Mouse (Mus musculus): ENCODE results near the gene Kirrel3. TPM values are rescaled to one million over a fixed set of nuclear protein-coding genes. Genes with fewer than 3 reads are reported as not detected.
A peak's percentile ranks its signal among the peaks of the same experiment; 100 is the strongest.

Kirrel3 gene
- total RNA-seq, 2 experiments from 2014 or later, result 0.47 to 0.51 TPM

DNA sequence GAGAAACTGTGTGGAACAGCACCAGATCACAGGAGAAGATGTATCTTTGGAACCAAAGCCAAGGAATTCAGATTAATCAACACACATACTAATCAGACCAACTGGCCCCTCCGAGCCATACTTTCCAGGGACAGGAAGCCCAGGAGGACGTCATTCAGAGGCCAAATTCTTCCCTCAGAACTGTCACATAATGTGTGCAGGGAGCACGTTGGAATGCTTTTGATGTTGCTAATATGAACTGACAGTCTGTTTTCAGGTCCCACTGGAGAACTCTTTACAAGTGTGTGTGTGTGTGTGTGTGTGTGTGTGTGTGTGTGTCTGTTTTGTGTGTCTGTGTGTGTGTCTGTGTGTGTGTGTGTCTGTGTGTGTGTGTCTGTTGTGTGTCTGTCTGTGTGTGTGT is 345.0 kb downstream of the Kirrel3 start:
- no peak for DNase-seq

DNA sequence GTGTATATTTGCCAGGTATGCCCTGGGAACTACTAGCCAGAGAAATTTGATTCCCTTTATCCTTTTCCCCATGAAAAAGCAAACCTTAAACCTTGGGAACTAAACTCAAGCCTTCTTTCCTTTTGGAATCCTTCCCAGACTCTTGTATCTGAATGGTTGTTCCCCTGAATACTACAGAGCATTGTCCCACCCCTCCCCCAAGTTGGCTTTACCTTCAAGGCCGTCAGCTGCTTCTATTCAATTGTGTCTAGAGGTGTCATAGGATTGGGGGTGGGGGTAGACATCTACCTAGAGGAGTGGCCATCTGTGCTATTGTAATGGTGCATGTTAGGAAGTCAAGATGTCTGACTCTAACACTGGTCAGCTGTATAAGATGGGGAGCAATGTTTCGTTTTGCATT is 351.1 kb downstream of the Kirrel3 start:
- no peak for DNase-seq

DNA sequence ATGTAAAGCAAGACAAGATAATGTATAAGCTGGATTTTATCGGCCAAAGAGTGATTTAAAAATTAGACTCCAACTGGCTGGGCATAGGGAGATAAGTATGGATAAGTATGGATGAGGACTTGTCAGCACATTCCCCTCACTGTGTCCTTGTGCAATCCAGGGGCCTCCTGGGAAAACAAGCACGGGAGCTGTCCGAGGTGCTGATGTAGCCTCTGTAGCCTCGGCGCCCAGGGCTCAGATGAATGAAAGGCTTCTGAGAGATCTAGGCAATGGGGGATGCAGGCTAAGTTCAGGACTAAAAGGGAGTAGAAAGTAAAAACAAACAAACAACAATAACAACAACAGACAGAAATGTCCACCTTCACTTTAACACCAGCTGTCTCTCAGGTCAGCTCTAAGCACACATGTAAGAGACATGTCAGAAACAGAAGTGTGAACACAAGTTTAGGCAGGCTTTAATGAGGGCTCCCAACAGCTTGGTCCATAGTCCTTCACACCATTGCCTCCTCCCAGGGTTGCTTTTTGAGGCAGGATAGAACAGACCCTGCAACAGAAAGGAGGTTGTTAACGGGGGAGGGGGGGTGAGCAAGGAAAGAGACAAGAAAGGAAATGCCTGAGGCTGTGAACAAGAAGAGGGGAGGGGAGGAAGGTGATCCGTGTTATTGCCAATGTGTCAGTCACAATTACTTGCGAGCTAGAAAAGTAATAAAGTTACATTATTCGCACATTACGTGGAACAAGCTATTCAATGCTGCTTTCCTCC is 352.2 kb downstream of the Kirrel3 start:
- DNase-seq, result peak; percentile 3 to 25

DNA sequence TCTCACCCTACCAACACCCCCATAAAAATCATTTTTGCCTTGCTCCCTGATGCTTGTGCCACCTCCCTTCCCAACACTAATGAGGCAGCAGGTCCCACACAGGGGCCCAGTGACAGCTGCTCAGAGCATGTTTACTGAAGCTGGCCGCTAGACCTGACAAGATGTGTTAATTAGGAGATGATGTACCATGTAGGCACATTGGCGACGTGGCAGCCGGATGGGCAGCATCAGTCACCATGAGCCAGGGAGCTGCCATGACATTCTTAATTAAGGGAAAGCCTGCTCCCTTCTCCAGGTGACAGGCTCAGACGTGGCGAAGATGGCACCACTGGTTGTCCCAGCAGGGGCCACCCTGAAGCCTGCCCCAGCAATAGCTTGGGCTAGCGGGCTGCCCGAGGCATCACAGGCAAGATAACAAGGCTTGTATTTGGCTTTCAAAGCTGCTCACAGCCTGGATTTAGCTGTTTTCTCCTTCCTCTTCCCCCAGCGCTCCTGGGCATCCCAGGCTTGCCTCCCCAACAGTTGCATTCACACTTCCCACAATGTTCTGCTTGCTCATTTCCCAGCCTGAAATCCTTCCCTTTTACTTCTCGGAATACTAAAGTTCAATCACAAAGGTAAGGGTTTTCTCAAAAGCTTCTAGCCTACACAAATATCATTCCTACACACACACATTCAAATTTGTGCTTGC is 357.7 kb downstream of the Kirrel3 start:
- no peak for DNase-seq

DNA sequence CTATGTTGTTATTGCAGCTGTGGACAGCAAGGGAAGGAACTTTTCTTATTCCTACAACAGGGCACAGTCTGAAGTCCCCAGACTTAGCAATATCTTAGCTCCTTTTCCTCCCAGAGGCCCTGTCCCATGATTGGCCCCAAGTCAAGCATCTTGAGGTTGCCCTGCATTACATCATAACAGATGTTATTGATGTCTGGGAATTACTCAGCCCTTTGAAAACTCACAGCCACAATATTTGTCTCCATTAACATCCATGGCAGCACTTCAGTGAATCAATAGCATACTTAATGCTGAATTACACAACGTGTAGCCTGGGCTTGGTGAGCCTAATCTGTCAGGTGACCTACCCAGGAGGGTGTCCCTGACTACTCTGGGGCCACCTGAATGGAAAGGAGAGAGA is 360.7 kb downstream of the Kirrel3 start:
- DNase-seq, result no peak

DNA sequence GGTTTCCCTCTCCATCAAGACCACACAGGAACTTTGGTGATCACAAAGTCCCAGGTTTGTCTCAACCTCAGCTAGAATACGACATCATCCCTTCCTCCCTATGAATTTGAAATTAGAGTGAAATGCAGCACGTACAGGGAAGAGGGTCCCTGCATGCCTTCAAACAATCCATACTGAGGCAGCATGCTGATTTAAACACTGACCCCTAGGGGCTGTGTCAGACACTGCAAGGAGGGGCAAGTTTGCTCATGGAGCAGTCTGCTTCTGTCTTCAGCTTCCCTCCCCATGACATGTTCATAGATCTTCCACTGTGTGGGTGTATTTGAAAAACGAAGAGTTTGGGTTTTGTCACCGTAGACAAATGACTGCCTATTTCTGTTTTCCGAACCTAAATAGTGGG is 362.0 kb downstream of the Kirrel3 start:
- DNase-seq, result peak in 1 of 2 experiments; percentile 41

DNA sequence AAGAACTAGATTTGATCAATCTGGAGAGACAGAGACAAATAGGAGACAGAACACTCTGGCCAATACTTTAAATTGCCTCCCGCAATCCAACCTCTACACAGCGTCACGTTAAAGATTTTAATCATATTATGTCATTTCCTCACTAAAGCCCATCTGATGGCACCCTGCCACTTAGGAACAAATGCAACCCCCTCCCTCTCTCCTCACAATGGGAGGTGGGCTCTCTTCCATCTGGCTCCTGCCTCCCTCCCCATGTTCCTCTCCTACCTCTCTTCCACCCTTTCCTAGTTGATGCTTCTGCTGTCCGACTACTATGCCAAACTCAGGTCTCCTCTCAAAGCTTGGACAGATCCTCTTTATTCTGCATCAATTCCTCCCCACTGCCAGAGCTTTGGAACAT is 365.4 kb downstream of the Kirrel3 start:
- DNase-seq, result no peak

DNA sequence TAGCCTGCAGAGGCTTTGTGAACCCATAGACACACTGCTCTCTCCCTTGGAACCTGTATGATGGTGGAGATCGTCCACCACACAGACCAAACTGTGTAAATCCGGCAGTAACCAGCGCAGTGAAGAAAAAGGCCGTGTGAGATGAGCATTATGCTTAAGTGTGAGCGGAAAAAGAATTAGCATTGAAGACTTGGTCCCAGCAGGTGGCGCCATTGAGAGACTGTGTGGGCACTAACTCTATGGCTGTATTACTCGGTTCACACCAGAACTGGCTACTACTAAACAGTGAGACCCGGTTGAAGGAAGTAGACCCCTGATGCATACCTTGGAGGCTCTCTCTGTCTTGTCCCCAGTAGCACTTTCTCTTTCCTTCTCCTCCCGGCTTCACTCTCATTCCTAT is 371.9 kb downstream of the Kirrel3 start:
- DNase-seq, result peak in 1 of 2 experiments; percentile 7

DNA sequence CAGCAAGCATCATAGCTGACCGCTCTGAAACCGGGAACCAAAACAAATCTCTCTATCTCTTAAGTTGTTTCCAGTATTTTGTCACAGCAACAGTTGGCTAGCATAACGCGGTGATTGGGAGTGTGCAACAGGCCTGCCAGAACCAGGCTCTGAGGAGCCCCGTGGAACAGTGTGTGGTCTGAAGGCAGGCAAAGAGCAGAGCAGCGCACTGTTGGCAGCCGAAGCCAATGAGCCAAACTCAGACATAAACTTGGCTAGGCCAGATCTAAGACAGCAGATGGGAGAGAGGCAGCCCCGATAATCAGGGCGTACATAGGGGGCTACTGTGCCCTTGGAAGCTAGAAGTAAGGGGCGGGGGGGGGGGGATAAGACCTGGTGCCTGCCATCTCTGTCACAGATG is 372.4 kb downstream of the Kirrel3 start:
- no peak for DNase-seq

DNA sequence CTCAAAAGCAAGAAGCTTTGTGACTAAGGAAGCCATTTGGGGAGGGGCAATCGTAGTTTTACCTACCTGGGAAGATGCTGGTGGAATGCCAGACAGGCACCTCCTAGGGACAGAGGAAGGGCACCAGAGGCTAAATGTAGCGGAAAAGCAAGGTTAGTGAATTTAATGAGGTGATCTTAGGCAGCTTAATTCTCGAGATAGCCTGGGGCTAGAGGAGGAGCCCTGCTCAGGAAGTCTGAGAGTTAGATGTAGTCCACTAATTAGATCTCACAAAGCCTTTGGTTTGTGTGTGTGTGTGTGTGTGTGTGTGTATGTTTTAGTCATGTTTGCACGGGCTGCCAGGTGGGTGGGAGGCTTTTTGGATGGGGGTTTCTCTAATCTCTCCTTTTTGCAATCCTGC is 375.2 kb downstream of the Kirrel3 start:
- no peak for DNase-seq

DNA sequence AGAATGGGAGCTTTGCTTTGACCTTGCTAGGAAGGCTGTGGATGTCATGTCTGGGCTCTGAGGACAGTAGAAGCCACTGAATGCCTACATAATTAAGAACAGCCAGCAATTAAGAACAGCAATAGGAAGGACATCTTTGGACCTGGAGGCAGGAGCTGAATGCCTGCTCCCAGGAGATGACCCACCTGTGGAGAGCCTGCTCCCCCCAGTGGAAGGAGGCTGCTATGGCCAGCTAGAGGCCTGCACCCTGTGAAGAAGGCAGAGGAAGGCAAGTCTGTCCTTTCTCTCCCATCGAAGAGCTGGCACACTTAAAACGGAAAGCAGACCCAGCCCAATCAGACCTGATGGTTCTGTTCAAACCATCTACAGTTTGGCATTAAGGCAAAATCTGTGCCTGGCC is 376.1 kb downstream of the Kirrel3 start:
- DNase-seq, result peak; percentile 6 to 28

DNA sequence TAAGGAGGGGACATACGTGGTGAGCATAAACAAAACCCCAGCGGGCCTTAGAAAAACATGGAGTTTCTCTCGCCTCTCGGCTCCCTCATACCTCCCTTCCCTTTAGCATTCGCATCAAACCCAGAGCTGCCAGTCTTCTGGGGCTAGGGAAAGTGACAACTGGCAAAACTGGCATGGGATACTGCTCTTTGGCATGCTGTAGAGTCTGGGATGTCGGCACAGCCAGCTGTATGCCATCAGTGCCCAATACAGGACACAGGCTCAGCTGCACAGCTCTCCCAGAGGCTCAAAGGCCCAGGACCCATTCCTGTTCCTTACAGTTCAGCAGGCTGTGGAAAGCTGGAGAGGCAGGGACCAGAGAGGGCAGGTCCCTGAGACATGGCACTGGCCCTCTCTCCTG is 379.9 kb downstream of the Kirrel3 start:
- DNase-seq, result no peak

DNA sequence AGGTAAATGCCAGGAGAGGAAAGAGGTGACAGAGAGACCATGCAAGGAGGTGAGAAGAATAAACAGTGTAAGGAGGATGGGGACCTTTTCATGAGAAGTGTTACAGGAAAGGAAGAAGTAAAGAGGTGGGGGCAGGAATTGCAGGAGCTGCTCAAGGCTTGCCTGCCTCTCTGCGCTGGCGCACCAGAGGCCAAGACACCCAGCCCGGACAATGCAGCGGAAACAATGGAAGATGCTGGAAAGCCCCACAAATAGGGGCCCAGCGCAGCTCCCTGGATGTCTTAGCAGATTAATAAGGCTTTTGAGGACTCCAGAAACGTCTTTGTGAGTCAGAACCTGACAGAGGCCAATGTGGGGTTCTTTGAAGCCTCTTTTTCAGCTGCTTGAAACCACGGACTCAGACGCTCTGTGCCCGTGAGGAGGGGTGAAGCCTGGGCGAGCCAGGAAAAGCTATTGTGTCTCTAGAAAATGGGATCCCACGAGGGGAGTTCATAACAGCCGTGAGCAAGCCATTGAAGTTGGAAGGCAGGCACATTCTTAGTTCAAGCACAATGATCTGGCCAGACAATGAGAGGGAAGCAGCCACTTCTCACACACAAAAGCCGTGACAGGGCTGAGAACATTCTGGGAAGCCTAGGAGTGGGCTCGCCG is 385.7 kb downstream of the Kirrel3 start:
- no peak for DNase-seq

DNA sequence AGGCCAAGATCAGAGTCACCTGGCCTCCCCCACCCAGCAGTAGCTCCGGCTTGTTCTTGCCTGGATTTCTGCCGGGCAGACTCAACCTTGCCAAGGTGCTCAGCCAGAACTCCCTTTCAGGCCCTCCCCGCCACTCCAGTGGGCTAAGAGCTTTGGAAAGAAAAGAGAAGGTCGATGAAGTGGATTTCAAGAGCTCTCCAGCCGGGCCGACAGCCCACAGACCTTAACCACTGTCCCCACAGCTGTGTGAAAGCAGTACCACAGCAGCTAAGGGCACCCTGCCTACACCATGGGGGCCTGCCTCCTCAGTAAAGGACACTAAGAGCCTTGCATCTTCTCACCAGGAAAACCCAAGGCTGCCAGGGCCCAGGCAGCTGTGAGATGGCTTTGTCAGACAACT is 389.5 kb downstream of the Kirrel3 start:
- no peak for DNase-seq

DNA sequence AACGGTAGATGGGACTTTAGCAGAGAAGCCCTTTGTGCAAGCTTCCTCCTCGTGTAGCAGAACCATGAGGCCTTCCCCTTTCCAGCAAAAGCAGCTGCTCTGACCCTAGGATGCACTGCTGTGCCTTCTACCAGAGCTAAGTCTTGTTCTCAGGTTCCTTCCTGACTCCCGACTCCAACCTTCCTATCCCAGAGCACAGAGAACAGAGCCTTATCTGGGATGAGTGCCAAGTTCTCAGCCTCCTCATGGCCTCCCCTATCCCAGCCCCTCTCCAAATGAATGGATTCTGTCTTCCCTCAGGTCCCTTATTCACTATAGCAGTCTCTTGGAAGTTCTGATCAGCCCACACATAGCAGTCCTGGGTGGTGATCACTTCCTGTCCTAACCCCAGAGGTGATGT is 391.5 kb downstream of the Kirrel3 start:
- no peak for DNase-seq

DNA sequence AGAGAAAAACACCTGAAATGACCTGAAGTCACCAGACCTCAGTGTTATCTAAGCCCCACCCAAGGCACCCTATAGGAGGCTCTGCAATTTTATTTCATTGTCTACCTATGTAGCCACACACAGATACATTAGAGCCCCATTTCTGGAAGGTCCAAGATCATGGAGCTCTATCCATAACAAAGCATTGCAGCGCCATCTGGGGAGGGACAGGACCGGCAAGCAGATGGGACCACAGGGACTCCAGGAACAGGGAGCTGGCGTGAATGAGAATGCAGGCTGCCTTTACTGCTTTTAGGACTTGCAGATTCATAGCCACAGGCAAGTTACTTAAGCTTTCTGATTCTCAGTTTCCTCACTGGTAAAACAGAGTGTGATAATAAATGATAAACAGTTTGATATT is 392.1 kb downstream of the Kirrel3 start:
- no peak for DNase-seq

DNA sequence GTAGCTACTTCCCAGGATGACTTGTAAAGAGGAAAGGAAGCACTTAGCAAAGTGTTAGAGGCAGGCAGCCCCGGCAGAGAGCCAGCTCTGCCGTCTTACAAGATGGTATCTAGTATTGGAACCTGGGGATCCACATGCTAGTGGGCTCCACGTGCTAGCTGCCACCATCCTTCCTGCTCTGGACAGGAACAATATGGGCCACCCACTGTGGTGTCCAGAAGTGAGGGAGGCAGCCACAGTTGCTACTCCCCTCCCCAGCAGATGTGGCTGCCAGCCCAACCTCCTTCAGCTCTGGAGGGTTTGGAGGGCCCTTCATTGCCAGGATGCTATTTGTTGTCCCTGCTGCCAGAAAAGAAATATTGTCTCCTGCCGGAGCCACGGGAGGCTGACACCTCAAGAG is 396.1 kb downstream of the Kirrel3 start:
- no peak for DNase-seq

DNA sequence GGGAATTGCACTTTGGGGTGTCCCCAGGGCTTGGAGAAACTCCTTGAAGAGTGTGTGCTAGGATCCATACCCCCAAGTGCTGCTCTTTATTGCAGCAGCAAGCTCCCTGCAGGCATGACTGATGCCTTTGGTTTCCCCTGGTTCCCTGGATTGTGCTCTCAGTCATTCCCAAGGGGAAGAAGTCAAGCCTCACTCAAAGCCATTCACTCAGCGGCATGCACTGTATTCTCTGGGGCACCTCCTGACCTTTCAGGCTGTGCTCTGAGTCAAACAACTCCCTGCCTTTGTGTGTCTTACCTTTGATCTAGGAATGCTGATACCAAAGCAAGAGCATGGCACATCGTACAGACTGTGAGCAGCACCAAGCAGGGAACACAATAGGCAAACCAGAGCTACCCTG is 396.5 kb downstream of the Kirrel3 start:
- no peak for DNase-seq

DNA sequence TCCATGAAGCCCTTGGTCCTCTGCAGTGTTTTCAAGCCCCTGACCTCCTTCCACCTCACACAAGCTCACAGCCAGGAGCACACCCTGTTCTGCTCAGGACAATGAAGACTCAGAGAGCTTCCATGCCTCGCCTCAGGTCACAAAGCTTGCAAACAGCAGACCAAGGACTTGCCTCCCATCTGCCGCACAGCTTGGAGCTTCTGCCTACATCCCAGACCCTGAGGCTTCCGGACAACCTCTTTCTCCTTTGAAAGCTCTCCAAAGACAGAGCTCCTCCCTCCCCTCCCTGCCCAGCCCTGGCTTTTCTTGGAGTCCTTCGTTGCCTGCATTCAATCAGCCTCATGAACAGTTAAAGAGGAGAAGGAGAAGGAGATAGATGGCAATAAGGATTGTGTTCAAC is 397.4 kb downstream of the Kirrel3 start:
- DNase-seq, result no peak

DNA sequence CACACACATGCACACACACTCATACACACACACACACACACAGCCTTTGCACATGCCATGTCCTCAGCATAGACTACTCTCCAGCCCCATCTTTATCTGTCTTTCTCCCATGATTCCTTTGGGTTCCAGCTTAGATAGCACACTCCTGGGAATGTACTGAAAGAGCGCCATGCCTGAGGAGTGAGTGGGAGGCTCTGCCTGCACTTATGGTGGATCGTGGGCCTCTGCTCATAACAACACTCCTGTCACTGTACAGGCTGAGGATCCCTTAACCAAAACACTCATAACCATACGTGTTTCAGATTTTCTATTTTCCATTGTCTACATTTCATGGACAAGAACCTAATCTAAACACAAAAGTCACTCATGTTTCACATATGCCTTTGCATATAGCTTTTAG is 398.6 kb downstream of the Kirrel3 start:
- no peak for DNase-seq

DNA sequence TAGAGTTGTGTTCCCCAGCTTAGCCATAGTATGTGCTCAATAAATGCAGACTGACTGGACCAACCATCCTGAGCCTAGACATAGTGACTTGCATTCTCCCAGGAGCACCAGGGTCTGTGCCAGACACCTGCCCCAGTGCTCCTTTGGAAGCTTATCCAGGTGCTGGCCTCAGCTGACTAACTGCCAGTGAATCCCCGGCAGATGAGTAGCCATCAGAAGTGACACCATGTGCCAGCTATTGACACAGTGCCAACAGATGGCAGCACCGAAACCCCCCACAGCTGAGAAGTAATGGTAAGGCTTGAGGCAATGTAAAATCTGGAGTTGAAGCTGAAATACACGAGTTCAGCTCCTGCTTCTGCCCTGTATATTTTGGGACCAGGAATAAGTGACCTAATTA is 399.2 kb downstream of the Kirrel3 start:
- DNase-seq, result no peak

DNA sequence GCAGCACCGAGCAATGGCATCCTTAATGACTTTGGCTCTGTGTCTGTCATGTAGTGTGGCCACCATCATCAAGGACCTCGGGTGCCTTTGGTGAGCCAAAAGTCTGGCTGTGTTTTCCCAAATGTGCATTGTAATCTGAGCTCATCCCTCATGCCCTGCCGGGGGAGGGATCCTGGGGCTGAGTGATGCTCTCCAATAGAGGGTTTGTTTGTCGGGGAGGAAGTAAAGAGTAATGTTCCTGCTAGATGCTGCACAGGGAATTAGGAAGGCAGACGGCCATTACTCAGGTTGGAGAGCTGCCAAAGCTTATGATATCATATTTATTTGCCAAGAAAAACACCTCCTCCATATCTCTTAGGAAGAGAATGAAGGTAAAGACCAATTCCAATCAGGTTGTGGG is 401.1 kb downstream of the Kirrel3 start:
- DNase-seq, result no peak

DNA sequence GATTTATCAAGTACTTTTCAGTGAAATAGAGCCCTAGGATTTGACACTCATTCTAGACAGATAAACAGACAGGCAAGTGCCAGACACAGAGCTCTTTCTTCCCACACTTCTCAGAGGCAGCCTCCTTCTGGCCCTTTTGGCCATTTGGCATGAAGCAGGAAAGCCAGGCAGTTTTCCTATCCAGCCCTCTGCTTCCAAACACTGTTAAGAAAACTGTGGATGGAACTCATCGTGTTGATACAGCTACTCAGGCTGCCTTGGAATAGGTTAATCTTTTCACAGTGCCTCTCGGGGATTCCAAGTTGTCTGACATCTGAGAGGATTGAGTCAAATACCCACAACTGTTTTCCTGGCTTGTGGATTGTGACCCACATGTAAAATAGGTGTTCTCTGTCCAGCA is 401.5 kb downstream of the Kirrel3 start:
- DNase-seq, result peak in 1 of 2 experiments; percentile 6

DNA sequence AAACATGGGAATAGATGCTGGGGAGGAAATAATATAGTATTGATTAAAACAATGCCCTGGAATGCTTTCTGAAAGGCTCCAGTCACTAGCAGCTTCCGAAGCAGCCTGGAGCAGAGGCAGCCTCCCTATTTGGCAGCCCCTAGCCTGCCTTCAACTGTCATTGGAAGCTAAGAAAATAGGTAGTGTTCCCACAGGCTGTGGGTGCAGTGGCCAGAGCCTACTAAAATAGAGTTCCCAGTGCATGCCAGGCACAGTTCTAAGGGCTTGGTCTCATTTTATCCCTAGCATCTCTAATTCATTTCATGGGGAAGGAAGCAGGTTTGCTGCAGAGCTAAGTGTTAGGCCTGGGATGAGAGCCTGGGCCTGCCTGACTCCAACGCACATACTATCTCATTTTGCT is 402.6 kb downstream of the Kirrel3 start:
- no peak for DNase-seq

All from heart, adult 18-20 months (tissue).